Mouse (Mus musculus): Measurements from ENCODE around the gene Gm49325. TPM values are rescaled to one million over a fixed set of nuclear protein-coding genes. Genes with fewer than 3 reads are reported as not detected.

Gene Gm49325
- not detected in 2 replicates for total RNA-seq (2017)

DNA sequence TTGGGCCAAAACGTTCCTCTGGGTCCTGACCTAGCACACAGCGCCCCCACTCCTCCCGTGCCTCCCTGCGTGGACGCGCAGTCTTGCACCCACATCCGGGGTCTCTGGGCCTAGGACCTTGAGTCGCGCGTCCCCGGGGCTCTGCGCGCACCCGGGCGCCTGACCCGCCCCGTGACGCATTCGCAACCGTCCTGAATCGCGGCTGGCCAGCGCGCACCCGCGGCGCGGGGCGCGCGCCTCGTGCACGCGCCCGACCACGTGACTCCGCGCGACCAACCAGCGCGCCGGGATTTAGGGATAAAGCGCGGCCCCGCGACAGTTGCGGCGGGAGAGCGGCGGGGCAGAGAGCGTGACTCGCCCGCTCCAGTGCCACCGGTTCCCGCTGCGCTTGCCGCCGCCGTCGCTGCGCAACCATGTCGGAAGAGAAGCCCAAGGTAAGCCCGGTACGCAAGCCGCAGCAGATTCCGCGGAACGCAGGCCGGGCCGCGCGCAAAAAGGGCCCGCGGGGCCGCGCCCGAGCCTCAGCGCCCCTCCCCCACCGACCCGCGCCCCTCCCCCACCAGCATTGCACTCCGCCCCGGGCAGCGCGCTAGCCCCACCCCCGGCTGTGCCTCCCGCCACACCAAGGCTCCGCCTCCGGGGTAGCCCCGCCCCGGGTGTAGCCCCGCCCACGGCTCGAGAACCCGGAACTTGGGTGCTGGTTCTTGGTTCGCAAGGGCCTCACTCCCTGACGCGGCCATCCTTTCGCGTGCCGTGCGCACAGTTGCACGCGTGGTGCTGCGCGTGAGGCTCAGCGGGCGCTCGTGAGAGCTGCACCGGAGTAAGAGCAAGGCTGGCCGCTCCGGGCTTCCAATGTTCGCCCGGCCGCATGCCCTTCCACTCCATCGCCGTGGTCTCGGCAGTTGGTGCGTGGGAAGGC lies at the start of gene Gm49325, which contains the start of gene Sumo3:
TSS of gene Gm49325 (plus strand) at position 290 of the 919 bp plus-strand sequence.
TSS of gene Sumo3 (plus strand) at position 190 of the 919 bp plus-strand sequence.
- peak; percentile 88 for ATAC-seq (ENCODE audit: extremely low read depth, insufficient number of reproducible peaks, low FRiP score, poor library complexity, severe bottlenecking)

DNA sequence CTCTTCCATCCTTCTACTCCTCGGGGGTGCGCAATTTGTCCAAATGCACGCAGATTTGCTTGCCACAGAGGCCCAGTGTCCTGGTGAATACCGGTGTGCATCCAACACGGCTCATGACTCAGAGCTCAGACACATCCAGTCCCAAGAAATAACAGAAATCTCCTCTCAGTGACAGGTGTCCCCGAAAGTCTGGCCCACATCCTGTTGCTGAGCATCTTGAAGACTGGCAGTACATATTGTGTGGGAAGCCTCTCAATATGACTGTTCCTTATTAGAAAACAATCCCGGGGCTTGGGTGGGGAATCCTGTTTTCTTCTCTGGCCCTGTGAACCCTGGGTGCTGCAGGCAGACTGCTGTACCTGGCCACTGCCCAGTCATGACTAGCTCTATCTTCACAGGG lies 49.4 kb upstream of the Gm49325 start:
- ATAC-seq (ENCODE audit: extremely low read depth, insufficient number of reproducible peaks, low FRiP score, poor library complexity, severe bottlenecking) = no peak

DNA sequence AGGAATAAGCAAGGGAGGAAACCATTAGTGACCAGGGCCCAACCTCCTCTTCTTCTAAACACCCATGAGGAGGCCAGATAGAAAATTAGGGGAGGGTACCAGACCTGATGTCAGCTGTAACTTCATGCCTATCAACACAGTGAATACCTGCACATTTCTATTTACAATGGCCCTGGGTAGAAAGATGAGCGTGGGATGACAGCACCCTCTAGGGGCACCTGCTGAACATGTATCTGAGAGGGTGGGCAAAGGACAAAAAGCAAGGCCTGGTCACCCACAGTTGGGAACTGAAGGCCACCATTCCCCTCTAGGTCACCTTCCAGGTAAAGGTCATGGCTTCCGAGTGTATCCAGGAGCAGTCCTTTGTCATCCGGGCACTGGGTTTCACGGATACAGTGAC lies 48.4 kb upstream of the Gm49325 start:
- no peak for ATAC-seq (ENCODE audit: extremely low read depth, insufficient number of reproducible peaks, low FRiP score, poor library complexity, severe bottlenecking)

DNA sequence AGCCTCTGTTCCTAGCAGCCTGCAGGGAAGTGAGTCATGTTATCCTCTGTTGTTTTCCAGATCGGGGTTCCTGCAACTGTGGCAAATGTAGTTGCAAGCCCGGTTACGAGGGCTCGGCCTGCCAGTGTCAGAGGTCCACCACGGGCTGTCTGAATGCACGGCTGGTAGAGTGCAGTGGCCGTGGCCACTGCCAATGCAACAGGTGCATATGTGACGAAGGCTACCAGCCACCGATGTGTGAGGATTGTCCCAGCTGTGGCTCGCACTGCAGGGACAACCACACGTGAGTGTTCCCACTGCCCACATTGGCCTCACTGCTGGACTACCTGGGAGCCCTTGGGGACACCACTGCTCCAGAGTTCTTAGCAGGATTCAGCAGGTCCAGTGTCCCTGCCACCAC lies 45.9 kb upstream of the Gm49325 start:
- no peak for ATAC-seq (ENCODE audit: extremely low read depth, insufficient number of reproducible peaks, low FRiP score, poor library complexity, severe bottlenecking)

DNA sequence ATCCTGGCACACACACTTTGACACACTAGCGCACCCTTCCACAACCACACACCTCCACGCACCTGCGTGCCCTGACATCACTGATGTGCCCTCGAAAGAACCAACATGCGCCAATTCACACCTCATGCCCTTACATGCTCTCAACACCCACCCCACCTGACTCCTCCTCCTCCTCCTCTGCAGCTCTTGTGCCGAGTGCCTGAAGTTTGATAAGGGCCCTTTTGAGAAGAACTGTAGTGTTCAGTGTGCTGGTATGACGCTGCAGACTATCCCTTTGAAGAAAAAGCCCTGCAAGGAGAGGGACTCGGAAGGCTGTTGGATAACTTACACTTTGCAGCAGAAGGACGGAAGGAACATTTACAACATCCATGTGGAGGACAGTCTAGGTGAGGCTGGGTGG lies 45.2 kb upstream of the Gm49325 start:
- ATAC-seq (ENCODE audit: extremely low read depth, insufficient number of reproducible peaks, low FRiP score, poor library complexity, severe bottlenecking) = no peak

DNA sequence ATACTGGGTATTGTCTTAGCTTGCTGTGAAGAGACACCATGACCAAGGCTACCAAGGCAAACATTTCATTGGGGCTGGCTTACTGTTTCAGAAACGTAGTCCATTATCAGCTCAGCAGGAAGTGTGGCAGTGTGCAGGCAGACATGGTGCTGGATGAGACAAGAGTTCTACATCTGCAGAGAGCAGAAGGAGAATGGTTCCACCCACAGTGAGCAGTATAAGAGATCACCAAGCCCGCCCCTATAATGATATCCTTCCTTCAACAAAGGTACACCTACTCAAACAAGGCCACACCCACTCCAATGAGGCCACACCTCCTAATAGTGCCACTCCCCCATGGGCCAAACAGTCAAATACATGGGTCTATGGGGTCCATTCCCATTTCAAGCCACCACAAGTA lies 44.5 kb upstream of the Gm49325 start:
- no peak for ATAC-seq (ENCODE audit: extremely low read depth, insufficient number of reproducible peaks, low FRiP score, poor library complexity, severe bottlenecking)

DNA sequence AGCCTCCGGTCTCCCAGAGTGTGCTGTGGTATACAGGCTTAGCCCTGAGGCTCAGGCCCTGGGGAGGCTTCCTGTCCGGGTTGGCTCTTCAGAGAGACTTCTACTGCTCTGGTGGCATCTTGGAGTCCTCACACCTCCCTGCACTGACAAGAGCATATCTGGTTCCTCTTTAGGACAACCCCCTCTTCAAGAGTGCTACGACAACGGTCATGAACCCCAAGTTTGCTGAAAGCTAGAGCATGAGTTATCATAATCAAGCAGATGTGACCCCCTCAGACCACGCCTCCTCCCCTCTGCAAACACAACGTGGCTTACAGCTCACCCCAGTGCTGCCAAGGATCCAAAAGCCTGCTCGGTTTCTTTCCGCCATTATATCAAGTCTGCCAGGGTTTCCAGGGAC lies 41.0 kb upstream of the Gm49325 start:
- no peak for ATAC-seq (ENCODE audit: extremely low read depth, insufficient number of reproducible peaks, low FRiP score, poor library complexity, severe bottlenecking)

DNA sequence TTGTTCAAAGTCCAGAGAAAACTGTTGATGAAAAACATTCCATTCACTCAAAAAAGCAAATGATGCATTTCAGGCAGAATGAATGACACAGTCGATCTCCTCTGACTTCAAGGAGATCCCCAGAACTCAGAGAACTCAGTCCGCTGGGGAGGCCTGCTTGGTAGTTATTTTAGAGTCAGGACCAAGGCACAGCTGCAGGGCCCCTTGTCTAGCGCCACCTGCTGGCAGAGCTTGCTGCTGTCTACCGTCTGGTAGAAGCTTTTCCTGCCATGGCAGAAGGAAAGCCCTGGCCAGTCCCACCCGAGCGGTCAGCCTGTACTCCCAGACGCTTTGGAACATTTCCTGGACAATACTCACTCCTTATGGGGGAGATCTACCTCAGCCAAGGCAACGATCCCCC lies 39.3 kb upstream of the Gm49325 start:
- ATAC-seq (ENCODE audit: extremely low read depth, insufficient number of reproducible peaks, low FRiP score, poor library complexity, severe bottlenecking) = peak; percentile 73

DNA sequence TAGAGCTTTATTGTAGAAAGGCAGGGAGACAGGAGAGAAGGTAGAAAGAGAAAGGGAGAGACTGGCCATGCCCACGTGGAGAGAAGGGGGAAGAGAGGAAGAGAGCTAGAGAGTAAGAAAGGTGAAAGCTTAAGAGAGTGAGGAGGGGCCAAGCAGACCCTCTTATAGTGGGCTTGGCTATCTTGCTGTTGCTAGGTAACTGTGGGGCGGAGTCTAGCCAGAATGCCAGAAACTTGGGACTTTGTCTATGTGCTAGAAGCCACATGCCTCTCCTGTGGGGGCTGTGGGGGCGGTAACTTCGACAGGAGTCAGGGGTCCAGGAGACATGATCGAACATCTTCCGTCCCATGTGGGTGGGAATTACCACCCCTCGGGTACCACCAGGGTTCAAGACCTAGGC lies 36.5 kb upstream of the Gm49325 start:
- no peak for ATAC-seq (ENCODE audit: extremely low read depth, insufficient number of reproducible peaks, low FRiP score, poor library complexity, severe bottlenecking)

DNA sequence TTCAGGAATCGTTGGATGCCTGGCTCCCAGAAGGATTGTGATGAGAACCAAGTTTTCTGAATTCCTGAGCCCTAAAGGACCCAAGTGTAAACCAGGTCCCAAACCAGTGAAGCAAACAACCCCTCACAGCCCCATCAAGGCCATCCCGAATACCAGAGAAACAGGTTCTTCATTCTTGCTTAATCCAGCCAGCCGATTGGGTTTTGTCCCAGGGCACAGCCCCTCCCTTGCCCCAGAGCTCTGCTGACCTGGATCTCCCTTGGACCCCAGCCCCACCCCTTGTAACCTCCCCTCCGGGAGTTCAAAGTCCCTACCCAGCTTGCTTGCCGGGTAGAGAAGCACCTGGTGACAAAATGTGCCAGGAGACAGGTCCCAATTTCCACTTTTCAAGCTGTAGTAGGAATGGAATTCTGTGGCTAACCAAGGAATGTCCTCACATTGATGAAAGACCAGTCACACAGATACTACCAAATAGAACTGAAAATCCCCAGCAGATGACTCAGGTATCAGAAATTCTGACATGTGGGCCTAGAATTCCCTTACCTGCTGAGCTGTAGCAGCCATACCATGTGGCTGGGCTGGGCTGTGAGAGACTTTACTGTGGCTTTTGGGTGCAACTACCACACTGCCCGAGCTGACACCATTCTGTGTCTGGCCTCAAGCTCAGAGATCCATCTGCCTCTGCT lies 35.9 kb upstream of the Gm49325 start:
- ATAC-seq (ENCODE audit: extremely low read depth, insufficient number of reproducible peaks, low FRiP score, poor library complexity, severe bottlenecking) = no peak

DNA sequence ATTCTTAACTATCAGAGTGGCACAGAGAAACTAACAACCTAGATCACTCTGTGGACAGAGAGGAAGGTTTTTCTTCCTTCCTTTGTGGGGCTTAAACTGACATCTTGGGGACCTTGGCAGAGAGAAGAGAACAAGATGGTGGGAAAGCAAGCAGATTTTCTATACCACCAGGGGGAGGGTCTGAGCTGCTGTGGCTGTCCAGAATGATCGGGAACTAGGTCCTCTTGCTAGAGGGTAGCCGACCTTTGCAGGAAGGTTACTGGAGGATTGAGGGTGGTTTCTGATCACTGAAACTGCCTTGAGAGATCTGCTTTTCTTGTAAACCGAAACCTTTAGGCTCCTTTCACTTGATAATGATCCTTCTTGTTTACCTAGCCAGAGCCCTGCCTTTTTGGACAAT lies 33.8 kb upstream of the Gm49325 start:
- ATAC-seq (ENCODE audit: extremely low read depth, insufficient number of reproducible peaks, low FRiP score, poor library complexity, severe bottlenecking) = no peak

DNA sequence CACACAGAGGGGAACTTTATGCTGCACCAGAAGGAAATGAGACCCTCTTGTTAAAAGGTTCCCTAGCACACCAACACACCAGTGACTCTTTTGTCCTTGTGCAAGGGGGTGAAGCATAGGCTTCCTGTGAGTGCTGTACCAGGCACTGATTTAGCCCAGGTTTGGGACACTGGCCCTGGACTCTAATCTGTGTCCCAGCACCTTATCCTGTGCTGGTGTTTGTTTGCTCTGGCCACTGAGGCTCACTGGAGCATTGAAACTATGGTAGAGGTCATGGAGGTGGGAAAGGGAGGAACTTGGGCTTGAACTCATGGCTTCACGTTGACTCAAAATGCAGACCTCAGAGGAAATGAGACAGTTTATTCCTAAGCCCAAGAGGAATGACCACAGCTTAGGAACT lies 32.8 kb upstream of the Gm49325 start:
- no peak for ATAC-seq (ENCODE audit: extremely low read depth, insufficient number of reproducible peaks, low FRiP score, poor library complexity, severe bottlenecking)

DNA sequence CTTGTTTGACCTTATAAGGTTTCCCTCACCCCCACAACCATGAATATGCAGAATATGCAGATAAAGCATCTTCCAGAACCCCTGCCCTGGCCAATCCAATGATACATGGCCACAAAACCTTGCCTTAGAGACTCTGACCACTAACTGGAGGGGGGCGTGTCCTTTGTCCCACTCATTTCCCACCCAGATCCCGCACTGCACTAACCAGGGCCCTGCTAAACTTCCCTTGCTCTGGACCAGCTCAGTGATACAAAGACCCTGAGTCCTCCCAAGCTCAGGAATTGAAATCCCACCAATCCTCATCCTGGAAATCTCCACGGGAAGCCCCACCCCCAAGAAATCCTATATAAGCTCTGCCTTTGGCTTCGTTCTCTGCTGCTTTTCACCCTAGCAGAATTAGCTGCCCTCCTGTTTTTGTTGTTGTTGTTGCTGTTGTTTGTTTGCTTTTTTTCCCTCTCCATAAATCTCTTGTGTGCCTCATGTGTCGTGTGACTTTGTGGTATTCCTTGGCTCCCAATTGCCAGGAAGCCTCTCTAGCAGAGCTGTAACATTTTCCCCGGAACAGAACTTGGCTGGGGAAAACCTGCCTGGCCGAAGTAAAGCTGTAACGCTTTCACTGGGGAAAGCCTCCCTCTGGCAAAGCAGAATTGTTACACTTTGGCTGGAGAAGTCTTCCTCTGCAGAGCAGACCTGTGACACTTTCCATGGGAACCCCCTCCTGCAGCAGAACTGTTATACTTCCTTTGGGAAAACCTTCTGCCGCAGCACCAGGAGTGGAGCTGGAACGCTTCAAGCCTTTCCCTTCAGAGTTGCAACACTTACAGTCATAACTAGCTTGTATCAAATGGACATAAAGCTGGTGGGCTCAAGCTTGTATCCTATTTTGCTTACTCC lies 25.7 kb upstream of the Gm49325 start:
- no peak for ATAC-seq (ENCODE audit: extremely low read depth, insufficient number of reproducible peaks, low FRiP score, poor library complexity, severe bottlenecking)

DNA sequence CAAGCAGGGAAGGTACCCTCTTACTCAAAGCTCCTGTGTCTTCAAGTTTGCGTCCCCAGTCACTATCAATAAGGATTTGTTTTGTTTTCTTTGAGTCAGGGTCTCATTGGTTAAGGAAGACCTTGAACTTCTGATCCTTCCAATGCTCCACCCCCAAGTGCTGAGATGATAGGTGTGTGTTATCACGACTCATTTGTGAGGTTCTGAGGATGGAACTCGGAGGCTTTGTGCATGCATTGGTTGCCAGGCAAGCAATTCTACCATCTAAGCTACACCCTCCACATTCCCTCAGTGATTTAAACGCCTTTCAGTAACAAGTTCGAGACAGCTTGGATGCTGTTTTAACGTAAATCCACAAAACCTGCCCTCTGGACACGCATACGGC lies 25.0 kb upstream of the Gm49325 start:
- no peak for ATAC-seq (ENCODE audit: extremely low read depth, insufficient number of reproducible peaks, low FRiP score, poor library complexity, severe bottlenecking)

DNA sequence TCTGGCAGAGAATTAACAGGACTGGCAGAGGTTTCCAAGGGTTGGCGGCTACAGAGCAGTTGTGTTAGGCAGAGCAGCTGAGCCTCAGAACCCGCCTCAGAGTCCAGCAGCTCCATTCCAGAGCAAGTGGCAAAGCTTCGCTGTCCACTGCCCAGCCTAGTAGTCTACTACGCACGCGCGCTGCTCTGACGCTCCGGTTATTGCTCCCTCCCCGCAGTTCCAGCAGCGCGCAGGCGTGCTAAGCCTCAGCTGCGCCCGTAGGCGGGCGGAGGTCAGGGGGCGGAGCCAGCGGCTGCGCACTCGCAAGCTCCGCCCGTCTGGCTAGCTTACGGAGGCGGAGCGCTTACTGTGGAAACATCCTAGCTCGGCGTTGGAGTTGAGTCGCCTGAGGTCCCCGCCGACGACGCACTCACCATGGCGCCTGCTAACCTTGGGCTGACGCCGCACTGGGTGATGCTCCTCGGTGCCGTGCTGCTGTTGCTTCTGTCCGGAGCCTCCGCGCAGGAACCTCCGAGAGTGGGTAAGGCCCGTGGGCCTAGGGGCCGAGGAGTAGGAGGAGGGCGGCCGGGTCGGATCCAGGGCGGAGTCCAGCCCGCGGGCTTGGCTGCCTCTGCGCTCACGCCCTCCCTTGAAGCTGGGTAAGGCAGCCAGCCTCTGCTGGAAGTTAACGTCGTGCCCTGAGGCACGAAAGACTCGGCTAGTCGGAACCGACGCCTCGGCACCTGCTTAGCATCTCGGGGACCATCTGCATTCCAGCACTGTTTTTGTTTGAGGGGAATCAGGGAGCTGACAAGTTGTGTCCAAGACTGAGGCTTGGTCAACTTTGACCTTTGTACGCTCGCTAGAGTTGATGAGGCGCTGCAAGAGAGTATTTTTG lies 24.4 kb upstream of the Gm49325 start, which contains the start of gene Pttg1ip:
TSS of gene Pttg1ip (plus strand) at position 313 of the 877 bp plus-strand sequence.
- ATAC-seq (ENCODE audit: extremely low read depth, insufficient number of reproducible peaks, low FRiP score, poor library complexity, severe bottlenecking) = peak; percentile 93

DNA sequence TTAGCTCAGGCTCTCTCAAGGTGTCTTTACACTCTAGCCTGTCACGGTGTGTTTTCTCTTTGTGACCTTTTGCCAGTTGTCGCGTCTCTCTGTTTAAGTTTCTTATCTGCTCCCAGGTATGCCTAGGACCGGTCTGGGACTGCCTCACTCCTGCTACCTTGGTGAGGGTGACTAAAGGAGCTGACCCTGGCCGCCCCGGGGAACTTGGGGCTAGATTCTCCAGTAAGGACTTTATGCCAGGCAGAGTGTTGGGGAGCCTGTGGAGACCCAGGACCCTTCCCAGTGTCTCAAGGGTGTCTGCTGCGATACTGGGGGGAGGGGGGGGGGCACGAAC lies 23.7 kb upstream of the Gm49325 start:
- ATAC-seq (ENCODE audit: extremely low read depth, insufficient number of reproducible peaks, low FRiP score, poor library complexity, severe bottlenecking) = no peak

DNA sequence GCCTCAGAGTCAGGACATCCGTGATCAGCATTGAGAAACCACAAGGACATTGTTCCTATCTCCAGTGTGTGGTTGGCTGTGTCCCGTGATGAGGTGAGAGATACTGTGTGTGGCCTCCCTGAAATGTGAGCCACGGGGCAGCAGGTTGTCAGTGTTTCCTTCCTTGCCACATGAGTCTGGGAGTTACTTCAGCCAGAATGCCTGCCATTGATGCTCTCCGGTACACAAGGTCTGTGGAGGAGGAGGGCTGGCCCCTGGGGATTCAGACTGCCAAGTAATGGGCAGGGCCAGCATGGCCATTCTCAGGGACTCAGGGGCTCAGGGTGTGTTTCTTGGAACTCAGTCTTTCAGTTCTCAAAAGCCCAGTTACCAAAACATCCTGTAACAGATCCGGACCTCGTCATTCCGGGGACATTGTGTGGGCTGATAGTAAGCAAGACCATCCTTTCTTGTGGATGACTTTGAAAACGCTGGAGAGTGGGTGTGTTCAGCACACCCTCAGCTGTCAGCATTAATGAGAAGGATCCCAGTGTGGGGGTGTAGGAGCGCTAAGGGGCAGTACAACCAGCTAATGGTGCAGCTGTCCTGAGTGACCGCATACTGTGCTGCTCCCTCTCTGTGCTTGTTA lies 22.1 kb upstream of the Gm49325 start:
- no peak for ATAC-seq (ENCODE audit: extremely low read depth, insufficient number of reproducible peaks, low FRiP score, poor library complexity, severe bottlenecking)

DNA sequence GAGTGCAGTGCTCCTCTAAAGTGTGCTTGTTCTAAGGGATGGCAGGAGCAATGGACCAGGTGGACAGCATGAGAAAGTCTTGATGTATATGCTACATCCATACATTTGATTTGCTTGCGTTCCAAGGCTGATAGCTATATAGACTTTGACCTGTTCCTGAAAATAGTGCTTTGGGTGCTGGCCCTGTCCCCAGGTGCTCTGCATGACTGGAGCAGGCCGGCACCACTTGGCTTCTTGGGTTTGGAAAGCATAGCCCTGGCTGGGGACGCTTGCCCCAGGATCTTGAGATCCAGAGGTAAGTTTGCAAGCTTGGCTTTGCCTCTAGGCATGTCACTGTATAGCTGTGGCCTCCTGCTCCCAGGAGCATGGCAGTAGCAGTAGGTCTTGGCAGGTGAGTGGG lies 19.4 kb upstream of the Gm49325 start:
- ATAC-seq (ENCODE audit: extremely low read depth, insufficient number of reproducible peaks, low FRiP score, poor library complexity, severe bottlenecking) = no peak
